Mouse (Mus musculus) cerebellum, adult 2 months (tissue): ENCODE measurements around the gene Rnf43.

Source experiments
- CTCF ChIP-seq: fragments of 200-500 bp; IDR thresholded peaks from 2 replicates; pipeline ENCODE4 v1.5.1; 2011; ENCODE audit warnings: low read depth, mild to moderate bottlenecking, control low read depth, low read length, moderate library complexity, borderline replicate concordance; ENCODE audit not compliant: insufficient read depth
- POLR2A ChIP-seq: fragments of 200-500 bp; IDR thresholded peaks from 2 replicates; pipeline ENCODE4 v1.6.1; 2011; ENCODE audit warnings: low read length, control low read depth, borderline replicate concordance; ENCODE audit not compliant: insufficient read depth

DNA sequence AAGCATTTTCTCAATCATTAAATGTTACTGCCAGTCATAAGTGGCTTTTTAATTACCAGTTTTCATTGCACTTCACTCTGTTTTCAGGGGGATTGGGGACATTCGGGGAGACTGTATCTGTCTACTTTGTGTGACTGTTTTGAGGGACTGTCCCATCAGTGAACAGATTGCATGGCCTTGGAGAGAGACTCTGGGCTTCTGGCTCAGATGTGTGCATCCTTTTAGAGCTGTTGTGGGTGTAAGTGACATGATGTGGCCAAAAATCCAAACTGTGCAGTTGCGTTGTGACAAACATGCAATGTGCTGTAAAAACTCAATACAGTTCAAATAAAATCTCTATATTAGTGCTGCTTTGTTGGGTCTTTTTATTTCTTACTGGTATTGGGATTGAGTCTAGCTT, 46.6 kb upstream of the Rnf43 start:
- TF ChIP-seq CTCF (no peak), POLR2A (no peak)
